ENCODE assay signal across 16 mouse cellular contexts in the genomic region with DNA sequence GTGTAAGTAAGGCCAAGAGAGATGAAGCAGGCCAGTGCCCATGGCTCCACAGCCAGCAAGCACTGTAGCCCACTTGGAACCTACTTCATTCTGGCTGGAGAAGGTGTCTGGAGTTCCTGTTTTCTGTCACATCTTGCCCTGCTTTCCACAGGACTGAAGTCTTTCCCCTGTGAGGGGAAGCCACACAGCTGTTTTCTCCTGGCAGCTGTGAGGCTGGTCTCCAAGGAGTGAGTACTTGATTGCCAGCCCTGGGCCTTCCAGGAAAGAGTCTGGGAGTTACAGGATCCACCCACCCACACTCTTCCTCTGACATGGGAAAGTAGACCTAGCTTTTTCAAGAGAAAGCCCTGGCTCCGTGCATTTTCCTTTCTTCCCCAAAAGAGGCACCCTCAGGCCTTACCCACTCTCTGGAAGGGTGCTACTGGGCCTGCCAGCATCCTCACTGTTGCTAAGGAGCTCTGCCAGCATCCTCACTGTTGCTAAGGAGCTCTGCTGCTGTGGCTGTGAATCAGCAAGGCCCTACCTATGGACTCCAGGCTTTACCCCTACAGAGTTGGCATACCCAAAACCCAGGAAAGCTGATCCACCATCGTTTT. TPM values are rescaled to one million over a fixed set of nuclear protein-coding genes. Genes with fewer than 3 reads are reported as not detected.
DNase-seq lines count a peak whose midpoint lies in the region; ATAC-seq lines count a peak whose summit lies in the region.
"Had no signal": no experiment of that assay in that cellular context is flagged by ENCODE, and none has a peak within 500 bp of the region (broad histone marks: within the 10 kb centered on the region; RNA-seq: fewer than 3 reads in every experiment).

No protein-coding gene starts in this region.

- peak; percentile 30 to 50 for DNase-seq in heart, adult 18-20 months
- DNase-seq in heart, postnatal 25 days (ENCODE audit: low spot score), result no peak
- peak; percentile 29 for DNase-seq in midbrain, embryonic 14.5 days
- DNase-seq in midbrain, embryonic 11.5 days (ENCODE audit: low spot score, missing footprints), result no peak
- DNase-seq in layer of hippocampus, postnatal 36 days, result peak; percentile 25 to 34
- DNase-seq in right cerebral cortex, postnatal 10 days (ENCODE audit: low spot score in 2 of 2), result peak; percentile 69 to 72
- DNase-seq in kidney, postnatal 10 days, result no peak
- DNase-seq: adrenal gland, postnatal 25 days had no signal

- ATAC-seq in midbrain, embryonic 14.5 days (ENCODE audit: low FRiP score, low TSS enrichment), result no peak
- ATAC-seq in midbrain, embryonic 11.5 days (ENCODE audit: low FRiP score), result no peak
- no peak for ATAC-seq in erythroid progenitor cell, adult 5-6 weeks (replicated peaks; ENCODE audit: low FRiP score, poor library complexity, severe bottlenecking)
- ATAC-seq: Patski had no signal

- intact Hi-C loops in heart, postnatal 25 days (cut with DNase I), result loop anchor here (5.0 kb wide), 1 partner anchor 121 kb away; no protein-coding TSS in a partner anchor

- WGBS in midbrain, embryonic 14.5 days, result 58% methylated on average over 2 of the region's 2 CpGs
- WGBS in midbrain, embryonic 11.5 days, result 52% methylated on average over 2 of the region's 2 CpGs

- no peak overlapping the region for H3K4me3 ChIP-seq in midbrain, embryonic 14.5 days (replicated peaks; ENCODE audit: low read depth, low read length)
- no peak overlapping the region for H3K4me3 ChIP-seq in midbrain, embryonic 11.5 days (ENCODE audit: low read depth, low read length)
- H3K4me3 ChIP-seq: embryonic facial prominence, embryonic 15.5 days; limb, embryonic 10.5 days had no signal

- no peak overlapping the region for H3K27ac ChIP-seq in midbrain, embryonic 14.5 days (replicated peaks; ENCODE audit: low read depth, low read length)
- no peak overlapping the region for H3K27ac ChIP-seq in midbrain, embryonic 11.5 days (ENCODE audit: low read depth, low read length)
- H3K27ac ChIP-seq: embryonic facial prominence, embryonic 15.5 days; limb, embryonic 10.5 days; macrophage; stomach, postnatal 0 days had no signal

- no peaks in the 10 kb centered on the region for H3K36me3 ChIP-seq in midbrain, embryonic 14.5 days (ENCODE audit: control insufficient read depth, insufficient read depth, low read length)
- no peaks in the 10 kb centered on the region for H3K36me3 ChIP-seq in midbrain, embryonic 11.5 days (ENCODE audit: control insufficient read depth, insufficient read depth, low read length)
- H3K36me3 ChIP-seq: embryonic facial prominence, embryonic 15.5 days; limb, embryonic 10.5 days had no signal

- no peak overlapping the region for H3K9ac ChIP-seq in midbrain, embryonic 14.5 days (replicated peaks; ENCODE audit: low read length)
- no peak overlapping the region for H3K9ac ChIP-seq in midbrain, embryonic 11.5 days (ENCODE audit: low read length)
- H3K9ac ChIP-seq: embryonic facial prominence, embryonic 15.5 days had no signal

- H3K4me2 ChIP-seq in midbrain, embryonic 14.5 days (ENCODE audit: low read length), result no peak overlapping the region
- H3K4me2 ChIP-seq in midbrain, embryonic 11.5 days, result no peak overlapping the region
- H3K4me2 ChIP-seq: embryonic facial prominence, embryonic 15.5 days had no signal

- no peaks in the 10 kb centered on the region for H3K27me3 ChIP-seq in midbrain, embryonic 14.5 days (ENCODE audit: control insufficient read depth, insufficient read depth, low read length)
- peaks cover 4% of the 10 kb centered on the region for H3K27me3 ChIP-seq in midbrain, embryonic 11.5 days (ENCODE audit: control insufficient read depth, insufficient read depth, low read length)

- no peaks in the 10 kb centered on the region for H3K9me3 ChIP-seq in midbrain, embryonic 14.5 days (ENCODE audit: control insufficient read depth, low read length)
- no peaks in the 10 kb centered on the region for H3K9me3 ChIP-seq in midbrain, embryonic 11.5 days (ENCODE audit: control insufficient read depth, low read length)
- H3K9me3 ChIP-seq: embryonic facial prominence, embryonic 15.5 days; limb, embryonic 10.5 days had no signal

- H3K4me1 ChIP-seq in midbrain, embryonic 14.5 days (ENCODE audit: control insufficient read depth, insufficient read depth, low read length), result no peaks in the 10 kb centered on the region
- 0 out of 2 replicates have a peak, but pooled peaks cover 2% of the 10 kb centered on the region for H3K4me1 ChIP-seq in midbrain, embryonic 11.5 days (ENCODE audit: control insufficient read depth, insufficient read depth, low read length)
- H3K4me1 ChIP-seq: embryonic facial prominence, embryonic 15.5 days had no signal

RNA-seq across cellular contexts. Expression of gene Hbq1a, which starts 3.1 kb away (rescaled TPM):
- total RNA-seq in heart, adult 18-20 months (2021), result 1 to 10 TPM in 1 of 2 experiments, under 1 TPM in 1; 0.87 to 1.2 TPM
- 1 to 10 TPM; 1.3 to 2.0 TPM for total RNA-seq in heart, postnatal 25 days (2021)
- polyA plus RNA-seq in midbrain, embryonic 14.5 days (2014; fragmentation: Nextera tagmentation; extraction: Ambion mirVana), result 0.90 and 1.4 TPM in 2 replicates
- polyA plus RNA-seq in midbrain, embryonic 11.5 days (2014; fragmentation: Nextera tagmentation; extraction: Ambion mirVana), result 0.30 and 0.77 TPM in 2 replicates
- total RNA-seq in layer of hippocampus, postnatal 36 days (2021), result 1 to 10 TPM in 1 of 2 experiments, not detected in 1; 1.4 TPM
- 4.2 TPM in 1 of 2 replicates, not detected in the other for total RNA-seq in erythroid progenitor cell, adult 5-6 weeks (2015; ENCODE audit: low replicate concordance)
- 9.9 TPM in 1 of 2 replicates, not detected in the other for total RNA-seq in erythroid progenitor cell, adult 5-6 weeks (2017; ENCODE audit: low replicate concordance)
- total RNA-seq: adrenal gland, postnatal 25 days; gastrocnemius, postnatal 4 days had no signal
- polyA plus RNA-seq: intestine, embryonic 14.5 days; limb, embryonic 10.5 days; macrophage; Patski; stomach, postnatal 0 days had no signal

RNA-seq across cellular contexts. Expression of gene Hba-a2, which starts 6.6 kb away (rescaled TPM):
- 1,000 to 10,000 TPM; 8,094 to 8,438 TPM for total RNA-seq in heart, adult 18-20 months (2021)
- total RNA-seq in heart, postnatal 25 days (2021), result over 10,000 TPM in 1 of 2 experiments, 1,000 to 10,000 TPM in 1; 8,713 to 18,074 TPM
- 3,589 and 5,155 TPM in 2 replicates for polyA plus RNA-seq in midbrain, embryonic 14.5 days (2014; fragmentation: Nextera tagmentation; extraction: Ambion mirVana)
- 5,591 and 5,690 TPM in 2 replicates for polyA plus RNA-seq in midbrain, embryonic 11.5 days (2014; fragmentation: Nextera tagmentation; extraction: Ambion mirVana)
- 100 to 1,000 TPM; 192 to 362 TPM for total RNA-seq in layer of hippocampus, postnatal 36 days (2021)
- total RNA-seq in erythroid progenitor cell, adult 5-6 weeks (2015; ENCODE audit: low replicate concordance), result 80,494 and 89,325 TPM in 2 replicates
- 96,767 and 123,026 TPM in 2 replicates for total RNA-seq in erythroid progenitor cell, adult 5-6 weeks (2017; ENCODE audit: low replicate concordance)
- polyA plus RNA-seq: macrophage, Patski had no signal

RNA-seq across cellular contexts. Expression of gene Hbq1b, which starts 16.2 kb away (rescaled TPM):
- 1 to 10 TPM in 1 of 2 experiments, not detected in 1; 1.4 TPM for total RNA-seq in heart, adult 18-20 months (2021)
- 1 to 10 TPM in 1 of 2 experiments, under 1 TPM in 1; 0.70 to 1.9 TPM for total RNA-seq in heart, postnatal 25 days (2021)
- polyA plus RNA-seq in midbrain, embryonic 14.5 days (2014; fragmentation: Nextera tagmentation; extraction: Ambion mirVana), result 0.74 TPM in 1 of 2 replicates, not detected in the other
- 6.9 and 7.2 TPM in 2 replicates for polyA plus RNA-seq in midbrain, embryonic 11.5 days (2014; fragmentation: Nextera tagmentation; extraction: Ambion mirVana)
- total RNA-seq in layer of hippocampus, postnatal 36 days (2021), result 1 to 10 TPM in 1 of 2 experiments, not detected in 1; 2.3 TPM
- 247 and 301 TPM in 2 replicates for total RNA-seq in erythroid progenitor cell, adult 5-6 weeks (2015; ENCODE audit: low replicate concordance)
- 56.8 and 86.4 TPM in 2 replicates for total RNA-seq in erythroid progenitor cell, adult 5-6 weeks (2017; ENCODE audit: low replicate concordance)
- total RNA-seq: gastrocnemius, postnatal 4 days had no signal
- polyA plus RNA-seq: macrophage, Patski had no signal

RNA-seq across cellular contexts. Expression of gene Hba-a1, which starts 19.6 kb away (rescaled TPM):
- total RNA-seq in heart, adult 18-20 months (2021), result 1,000 to 10,000 TPM; 7,280 to 8,683 TPM
- total RNA-seq in heart, postnatal 25 days (2021), result over 10,000 TPM in 1 of 2 experiments, 1,000 to 10,000 TPM in 1; 9,129 to 20,531 TPM
- 1,330 and 1,946 TPM in 2 replicates for polyA plus RNA-seq in midbrain, embryonic 14.5 days (2014; fragmentation: Nextera tagmentation; extraction: Ambion mirVana)
- 2,946 and 2,965 TPM in 2 replicates for polyA plus RNA-seq in midbrain, embryonic 11.5 days (2014; fragmentation: Nextera tagmentation; extraction: Ambion mirVana)
- total RNA-seq in layer of hippocampus, postnatal 36 days (2021), result 100 to 1,000 TPM; 243 to 385 TPM
- 47,098 and 48,818 TPM in 2 replicates for total RNA-seq in erythroid progenitor cell, adult 5-6 weeks (2015; ENCODE audit: low replicate concordance)
- total RNA-seq in erythroid progenitor cell, adult 5-6 weeks (2017; ENCODE audit: low replicate concordance), result 9,652 and 12,236 TPM in 2 replicates
- polyA plus RNA-seq: macrophage, Patski had no signal

RNA-seq across cellular contexts. Expression of gene Hba-x, which starts 26.7 kb away (rescaled TPM):
- total RNA-seq in heart, adult 18-20 months (2021), result not detected
- total RNA-seq in heart, postnatal 25 days (2021), result not detected
- polyA plus RNA-seq in midbrain, embryonic 14.5 days (2014; fragmentation: Nextera tagmentation; extraction: Ambion mirVana), result 29.1 and 77.0 TPM in 2 replicates
- 3,185 and 3,229 TPM in 2 replicates for polyA plus RNA-seq in midbrain, embryonic 11.5 days (2014; fragmentation: Nextera tagmentation; extraction: Ambion mirVana)
- total RNA-seq in layer of hippocampus, postnatal 36 days (2021), result not detected
- not detected in 2 replicates for total RNA-seq in erythroid progenitor cell, adult 5-6 weeks (2015; ENCODE audit: low replicate concordance)
- total RNA-seq in erythroid progenitor cell, adult 5-6 weeks (2017; ENCODE audit: low replicate concordance), result not detected in 2 replicates
- total RNA-seq: adrenal gland, postnatal 25 days; gastrocnemius, postnatal 4 days had no signal
- polyA plus RNA-seq: macrophage, Patski had no signal

Comparison
In these comparisons a context has a peak if more than half of its experiments do, and no peak if none do; other contexts are left out.
1. DNase-seq: peak in heart, adult 18-20 months (2 of 2), midbrain, embryonic 14.5 days (single experiment), layer of hippocampus, postnatal 36 days (2 of 2) and right cerebral cortex, postnatal 10 days (2 of 2); none in heart, postnatal 25 days (single experiment), midbrain, embryonic 11.5 days (single experiment) and kidney, postnatal 10 days (single experiment).
2. RNA of gene Hba-a2, which starts 6.6 kb away (total RNA-seq): 80,494 to 123,026 TPM in erythroid progenitor cell, adult 5-6 weeks, 8,713 to 18,074 TPM in heart, postnatal 25 days and 8,094 to 8,438 TPM in heart, adult 18-20 months; 192 to 362 TPM in layer of hippocampus, postnatal 36 days; every median in the first group is over 10 times any median in the second.
3. RNA of gene Hbq1b, which starts 16.2 kb away (total RNA-seq): 56.8 to 301 TPM in erythroid progenitor cell, adult 5-6 weeks; 2.3 TPM in layer of hippocampus, postnatal 36 days, 0.70 to 1.9 TPM in heart, postnatal 25 days and 1.4 TPM in heart, adult 18-20 months; every median in the first group is over 10 times any median in the second.